Mouse (Mus musculus) midbrain, embryonic 15.5 days (tissue): Measurements from ENCODE around the gene Gm17622. TPM values are rescaled to one million over a fixed set of nuclear protein-coding genes. Genes with fewer than 3 reads are reported as not detected.

Experiments
- ATAC-seq: fragments of 200-750 bp; cut with Nextera tagmentation; replicated peaks from 2 replicates; pipeline ENCODE4 v1.8.0; 2017; ENCODE audit warnings: moderate TSS enrichment
- H3K27ac ChIP-seq: fragments of 300-500 bp; sonication (generic); 2 replicates; pipeline ENCODE4 v1.5.1; 2015; ENCODE audit warnings: mild to moderate bottlenecking, inconsistent platforms
- H3K27me3 ChIP-seq: fragments of 300-500 bp; sonication (generic); replicated peaks from 2 replicates; pipeline ENCODE4 v1.6.1; 2015; ENCODE audit warnings: inconsistent platforms
- H3K36me3 ChIP-seq: fragments of 300-500 bp; sonication (generic); replicated peaks from 2 replicates; pipeline ENCODE4 v1.6.1; 2015; ENCODE audit warnings: inconsistent platforms
- H3K4me1 ChIP-seq: fragments of 300-500 bp; sonication (generic); 2 replicates; pipeline ENCODE4 v1.6.1; 2015; ENCODE audit warnings: inconsistent platforms
- H3K4me2 ChIP-seq: fragments of 300-500 bp; sonication (generic); 2 replicates; pipeline ENCODE4 v1.6.1; 2015; ENCODE audit warnings: inconsistent platforms, mild to moderate bottlenecking, moderate library complexity
- H3K4me3 ChIP-seq: fragments of 300-500 bp; sonication (generic); 2 replicates; pipeline ENCODE4 v1.5.1; 2015; ENCODE audit warnings: mild to moderate bottlenecking, inconsistent platforms
- H3K9ac ChIP-seq: fragments of 300-500 bp; sonication (generic); 2 replicates; pipeline ENCODE4 v1.6.1; 2015; ENCODE audit warnings: mild to moderate bottlenecking, inconsistent platforms
- H3K9me3 ChIP-seq: fragments of 300-500 bp; sonication (generic); 2 replicates; pipeline ENCODE4 v1.6.1; 2016; ENCODE audit warnings: inconsistent platforms
- WGBS: fragments of 180-500 bp; shearing (Covaris S2); methylation state at CpG from one replicate; pipeline ENCODE4 v1.1.7; 2015; ENCODE audit warnings: mixed read lengths; 5-methylcytosine and 5-hydroxymethylcytosine counted together
- polyA plus RNA-seq: library from polyadenylated mRNA; unstranded; fragments of >200 nt; fragmentation: Nextera tagmentation; extraction: Ambion mirVana; gene quantifications from 2 replicates; pipeline ENCODE4 v1.2.1, GENCODE M21; 2015

The Gm17622 gene
- polyA plus RNA-seq, 1 experiment from 2014 or later, result not detected

DNA sequence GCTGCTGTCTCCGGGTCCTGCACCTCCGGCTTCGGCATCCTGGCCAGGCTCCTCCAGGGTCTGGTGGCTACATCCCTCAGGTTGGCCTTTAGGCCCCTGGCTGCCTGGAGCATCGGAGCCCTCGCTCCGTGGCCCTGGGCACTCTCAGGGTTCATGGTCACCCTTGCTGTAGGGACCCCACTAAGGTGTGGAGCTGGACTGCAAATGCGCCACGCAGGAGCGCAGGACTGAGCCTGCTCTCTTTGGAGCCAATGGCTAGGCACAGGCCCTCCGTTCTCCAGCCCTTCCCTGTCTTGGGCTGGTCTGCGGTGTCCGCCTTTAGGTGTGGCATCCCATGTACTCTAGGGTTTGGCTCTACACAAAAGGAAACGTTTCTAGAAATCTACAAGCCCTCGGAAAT, 19.6 kb upstream of the Gm17622 start, which contains the start of gene Ankdd1b:
Ankdd1b (minus strand) TSS at position 242 of the 400 bp plus-strand sequence.
- Histone ChIP-seq H3K4me1 (no peaks in the 10 kb centered on the region), H3K9me3 (no peaks in the 10 kb centered on the region), H3K4me2 (no peak within 1 kb of the TSS), H3K4me3 (no peak within 1 kb of the TSS), H3K27me3 (no peaks in the 10 kb centered on the region), H3K27ac (no peak within 1 kb of the TSS), H3K36me3 (no peaks in the 10 kb centered on the region), H3K9ac (no peak within 1 kb of the TSS)
- no peak for ATAC-seq
- 93% methylated on average over 14 of the region's 14 CpGs for WGBS

- Histone ChIP-seq H3K9me3 (no peaks in the 10 kb centered on the region), H3K4me2 (no peak overlapping the region), H3K9ac (no peak overlapping the region), H3K27ac (no peak overlapping the region), H3K4me3 (no peak overlapping the region), H3K36me3 (no peaks in the 10 kb centered on the region), H3K4me1 (no peaks in the 10 kb centered on the region), H3K27me3 (no peaks in the 10 kb centered on the region)
- no peak for ATAC-seq
- WGBS, result 97% methylated on average over 4 of the region's 4 CpGs
Observed at GRCm38 (mm10) chr13:96477226-96477625, 13.3 kb upstream of the Gm17622 start.

GRCm38 (mm10) chr13:96478991-96479390, 11.5 kb upstream of the Gm17622 start:
- no peak for ATAC-seq
- no peak overlapping the region for H3K4me2 ChIP-seq
- H3K27me3 ChIP-seq, result no peaks in the 10 kb centered on the region
- no peaks in the 10 kb centered on the region; the same call in 1 of the 2 replicates for H3K36me3 ChIP-seq
- no peaks in the 10 kb centered on the region for H3K4me1 ChIP-seq
- no peaks in the 10 kb centered on the region for H3K9me3 ChIP-seq
- H3K27ac ChIP-seq, result no peak overlapping the region
- H3K4me3 ChIP-seq, result no peak overlapping the region
- WGBS, result 97% methylated on average over 1 of the region's 1 CpGs
- H3K9ac ChIP-seq, result no peak overlapping the region

DNA sequence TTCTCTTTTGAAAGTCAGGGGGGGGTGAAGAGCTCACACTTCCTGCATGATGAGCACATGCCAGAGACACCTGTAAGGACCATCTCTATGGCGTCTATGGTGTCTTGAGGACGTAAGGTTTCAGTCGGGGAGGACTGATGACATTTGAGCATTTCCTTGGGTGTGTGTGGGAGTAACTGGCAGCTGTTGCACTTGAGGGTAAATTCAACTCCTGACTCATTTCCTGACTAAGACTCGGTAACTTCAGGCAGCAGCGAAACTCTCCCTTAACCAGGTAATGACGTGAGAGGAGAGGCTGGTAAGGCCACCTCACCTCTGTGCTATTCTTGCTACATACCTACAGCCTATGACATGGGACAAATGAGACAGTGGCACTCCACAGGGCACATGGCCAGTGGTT, 3.3 kb upstream of the Gm17622 start:
- H3K4me3 ChIP-seq, result no peak overlapping the region
- no peaks in the 10 kb centered on the region; the same call in 1 of the 2 replicates for H3K9me3 ChIP-seq
- H3K4me2 ChIP-seq, result no peak overlapping the region
- no peak overlapping the region for H3K27ac ChIP-seq
- no peaks in the 10 kb centered on the region for H3K4me1 ChIP-seq
- 90% methylated on average over 6 of the region's 6 CpGs for WGBS
- no peak overlapping the region for H3K9ac ChIP-seq
- H3K27me3 ChIP-seq, result no peaks in the 10 kb centered on the region
- no peak for ATAC-seq
- H3K36me3 ChIP-seq, result peaks cover 11% of the 10 kb centered on the region; the same call in 1 of the 2 replicates

- Histone ChIP-seq H3K4me1 (no peaks in the 10 kb centered on the region), H3K9ac (no peak overlapping the region), H3K27me3 (no peaks in the 10 kb centered on the region), H3K27ac (no peak overlapping the region), H3K4me3 (no peak overlapping the region), H3K9me3 (no peaks in the 10 kb centered on the region; the same call in 1 of the 2 replicates), H3K36me3 (peaks cover 11% of the 10 kb centered on the region; the same call in 1 of the 2 replicates), H3K4me2 (no peak overlapping the region)
- no peak for ATAC-seq
- 94% methylated on average over 6 of the region's 6 CpGs for WGBS
Observed at GRCm38 (mm10) chr13:96487968-96488367, 2.6 kb upstream of the Gm17622 start.

DNA sequence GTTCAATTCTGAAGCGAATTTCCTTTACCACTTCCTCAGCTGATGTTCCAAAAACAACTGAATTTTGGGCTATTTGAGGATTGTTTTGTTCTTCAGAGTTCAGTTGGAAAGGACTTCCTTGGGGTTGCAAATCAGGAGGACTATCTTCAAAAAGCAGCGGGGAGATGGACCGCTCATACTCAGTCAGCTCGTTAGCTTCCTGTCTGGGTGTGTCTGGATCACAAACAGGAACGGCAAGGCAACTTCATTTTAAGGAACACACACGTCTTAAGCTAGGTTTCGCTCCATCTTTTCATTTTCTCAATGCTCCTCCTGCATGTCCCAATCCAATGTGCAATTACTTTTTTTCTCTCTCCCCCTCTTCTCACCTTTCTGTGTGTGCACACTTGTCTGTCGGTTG, 6.1 kb downstream of the Gm17622 start:
- Histone ChIP-seq H3K27ac (no peak overlapping the region), H3K4me2 (no peak overlapping the region), H3K9me3 (no peaks in the 10 kb centered on the region), H3K9ac (no peak overlapping the region), H3K4me3 (no peak overlapping the region), H3K36me3 (no peaks in the 10 kb centered on the region), H3K27me3 (no peaks in the 10 kb centered on the region), H3K4me1 (no peaks in the 10 kb centered on the region)
- 86% methylated on average over 8 of the region's 8 CpGs for WGBS
- no peak for ATAC-seq

GRCm38 (mm10) chr13:96499891-96500290, 9.4 kb downstream of the Gm17622 start:
- Histone ChIP-seq H3K36me3 (no peaks in the 10 kb centered on the region), H3K27ac (no peak overlapping the region), H3K4me3 (no peak overlapping the region), H3K27me3 (no peaks in the 10 kb centered on the region), H3K9me3 (no peaks in the 10 kb centered on the region), H3K4me2 (no peak overlapping the region), H3K4me1 (no peaks in the 10 kb centered on the region), H3K9ac (no peak overlapping the region)
- WGBS, result 77% methylated on average over 2 of the region's 2 CpGs
- no peak for ATAC-seq

GRCm38 (mm10) chr13:96505661-96506060, 15.1 kb downstream of the Gm17622 start:
- no peak overlapping the region for H3K4me3 ChIP-seq
- no peaks in the 10 kb centered on the region for H3K36me3 ChIP-seq
- H3K4me2 ChIP-seq, result no peak overlapping the region
- no peak overlapping the region for H3K9ac ChIP-seq
- H3K27me3 ChIP-seq, result no peaks in the 10 kb centered on the region
- no peaks in the 10 kb centered on the region for H3K4me1 ChIP-seq
- H3K27ac ChIP-seq, result no peak overlapping the region
- no peaks in the 10 kb centered on the region for H3K9me3 ChIP-seq
- ATAC-seq, result no peak
- WGBS, result 90% methylated on average over 4 of the region's 4 CpGs

DNA sequence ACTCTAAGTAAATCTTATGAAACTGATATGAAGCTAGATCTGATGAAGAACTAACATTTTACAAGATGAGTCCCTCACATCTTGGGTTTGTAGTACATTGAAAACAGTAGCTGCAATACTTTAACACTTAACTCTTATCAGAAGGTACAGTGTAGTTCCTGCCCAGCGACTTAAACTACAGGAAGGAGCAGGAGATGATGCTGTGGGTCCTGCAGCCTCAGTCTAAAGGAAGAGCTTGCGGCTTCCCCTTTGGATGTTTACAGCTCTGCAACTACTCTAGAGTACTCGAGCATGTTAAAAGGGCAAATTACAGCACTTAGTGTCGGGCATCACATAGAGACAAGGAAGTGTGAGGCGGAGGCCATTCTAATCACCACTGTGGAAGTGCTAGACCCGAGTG, 15.8 kb downstream of the Gm17622 start:
- WGBS, result 88% methylated on average over 6 of the region's 6 CpGs
- H3K27ac ChIP-seq, result no peak overlapping the region
- no peak overlapping the region for H3K4me3 ChIP-seq
- H3K9ac ChIP-seq, result no peak overlapping the region
- ATAC-seq, result no peak
- H3K27me3 ChIP-seq, result no peaks in the 10 kb centered on the region
- H3K9me3 ChIP-seq, result no peaks in the 10 kb centered on the region
- no peaks in the 10 kb centered on the region for H3K36me3 ChIP-seq
- no peaks in the 10 kb centered on the region for H3K4me1 ChIP-seq
- no peak overlapping the region for H3K4me2 ChIP-seq

DNA sequence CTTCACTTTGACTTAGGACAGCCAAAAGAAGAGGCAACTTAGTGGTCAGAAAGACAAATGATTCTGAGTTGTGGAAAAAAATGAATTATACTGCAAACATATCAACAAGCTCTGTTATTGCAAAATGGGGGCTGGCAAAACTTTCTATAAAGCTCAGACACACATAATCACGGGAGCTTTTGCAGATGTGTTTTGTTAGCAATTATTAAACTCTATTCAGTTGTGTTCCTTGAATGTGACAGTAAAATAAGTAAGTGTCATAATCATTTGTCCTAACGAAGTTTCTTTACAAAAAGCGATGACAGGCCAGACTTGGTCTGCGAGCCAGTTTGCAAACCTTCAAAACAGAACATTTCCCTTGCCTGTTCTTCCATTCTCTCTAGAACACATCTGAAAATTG, 17.0 kb downstream of the Gm17622 start:
- no peak for ATAC-seq
- Histone ChIP-seq H3K4me2 (no peak overlapping the region), H3K9ac (no peak overlapping the region), H3K27ac (no peak overlapping the region), H3K9me3 (no peaks in the 10 kb centered on the region), H3K4me3 (no peak overlapping the region), H3K36me3 (no peaks in the 10 kb centered on the region), H3K4me1 (no peaks in the 10 kb centered on the region), H3K27me3 (no peaks in the 10 kb centered on the region)
- 92% methylated on average over 4 of the region's 4 CpGs for WGBS

DNA sequence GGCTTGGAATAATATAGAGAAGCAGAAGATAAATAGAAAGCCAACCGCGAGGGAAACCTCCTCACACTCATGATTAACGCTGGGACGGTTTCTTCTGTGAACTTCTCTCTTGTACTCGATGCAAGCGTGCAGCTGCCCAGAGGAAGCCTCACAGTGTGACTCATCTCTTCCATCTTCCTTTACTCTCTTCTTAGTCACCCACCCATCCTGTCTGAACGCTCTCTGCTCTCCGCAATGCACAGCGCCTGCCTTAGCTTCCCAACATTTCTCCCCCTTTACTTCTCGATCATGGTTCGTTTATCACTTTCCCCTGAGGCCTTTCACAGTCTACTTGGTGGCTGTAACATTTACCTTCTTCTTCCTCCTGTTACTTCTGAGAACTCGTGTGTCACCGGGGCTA, 20.1 kb downstream of the Gm17622 start:
- ATAC-seq, result no peak
- Histone ChIP-seq H3K4me2 (no peak overlapping the region), H3K4me3 (no peak overlapping the region), H3K27ac (no peak overlapping the region), H3K9me3 (no peaks in the 10 kb centered on the region), H3K36me3 (no peaks in the 10 kb centered on the region), H3K4me1 (no peaks in the 10 kb centered on the region), H3K27me3 (no peaks in the 10 kb centered on the region), H3K9ac (no peak overlapping the region)
- 87% methylated on average over 13 of the region's 13 CpGs for WGBS

DNA sequence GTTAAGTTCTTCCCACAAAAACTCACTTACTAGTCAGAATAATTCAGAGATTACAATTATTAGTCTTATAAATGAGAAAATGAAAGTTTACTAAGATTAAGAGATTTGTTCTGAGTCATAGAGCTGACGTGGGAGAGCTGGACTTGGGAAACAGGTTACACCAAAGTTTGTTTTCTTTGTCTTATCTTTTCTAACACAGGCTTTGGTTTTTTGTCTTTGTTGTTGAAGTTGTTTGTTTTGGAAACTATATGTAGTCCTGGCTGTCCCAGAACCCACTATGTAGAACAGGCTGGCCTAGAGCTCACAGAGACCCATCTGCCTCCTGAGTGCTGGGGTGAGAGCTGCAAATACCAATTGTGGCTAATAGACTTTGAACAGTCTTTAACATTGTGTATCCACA, 20.7 kb downstream of the Gm17622 start:
- H3K27ac ChIP-seq, result no peak overlapping the region
- no peak overlapping the region for H3K4me2 ChIP-seq
- no peaks in the 10 kb centered on the region for H3K36me3 ChIP-seq
- H3K4me1 ChIP-seq, result no peaks in the 10 kb centered on the region
- no peaks in the 10 kb centered on the region for H3K9me3 ChIP-seq
- no peak for ATAC-seq
- H3K27me3 ChIP-seq, result no peaks in the 10 kb centered on the region
- no peak overlapping the region for H3K9ac ChIP-seq
- 86% methylated on average over 1 of the region's 1 CpGs for WGBS
- H3K4me3 ChIP-seq, result no peak overlapping the region

DNA sequence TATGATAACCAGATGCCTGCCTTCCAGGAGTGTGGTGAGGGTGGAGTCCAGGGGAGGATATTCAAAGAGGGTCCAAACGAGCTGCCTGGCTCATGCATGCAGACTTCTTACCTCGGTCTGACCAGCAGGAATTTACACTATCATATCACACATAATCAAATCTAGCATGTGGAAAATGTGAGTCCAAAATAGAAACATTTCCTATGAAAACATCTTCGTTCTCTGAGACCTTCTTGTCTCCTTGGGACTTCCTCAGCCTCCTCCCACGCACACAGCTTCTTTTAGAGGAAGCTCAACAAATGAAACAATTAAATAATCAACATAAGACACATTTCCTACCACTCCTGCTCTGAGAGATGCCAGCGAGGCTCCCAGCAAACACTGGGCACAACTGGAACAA, 21.4 kb downstream of the Gm17622 start:
- WGBS, result 77% methylated on average over 5 of the region's 5 CpGs
- no peak for ATAC-seq

More for the DNA sequence above, 21.4 kb downstream of the Gm17622 start:
- H3K9ac ChIP-seq, result no peak overlapping the region
- H3K9me3 ChIP-seq, result no peaks in the 10 kb centered on the region
- H3K4me2 ChIP-seq, result no peak overlapping the region
- no peaks in the 10 kb centered on the region for H3K36me3 ChIP-seq
- no peaks in the 10 kb centered on the region for H3K27me3 ChIP-seq
- H3K4me3 ChIP-seq, result no peak overlapping the region
- no peaks in the 10 kb centered on the region for H3K4me1 ChIP-seq
- H3K27ac ChIP-seq, result no peak overlapping the region
